Mouse (Mus musculus) E14TG2a.4 (cell line): Measurements from ENCODE around the gene Ccdc110.
A peak's percentile ranks its signal among the peaks of the same experiment; 100 is the strongest.

Experiments used
- H3K27me3 ChIP-seq: 2 replicates; pipeline ENCODE4 v1.6.1; 2014; ENCODE audit warnings: low read length, control low read depth; ENCODE audit not compliant: insufficient read depth
- H3K36me3 ChIP-seq: 2 replicates; pipeline ENCODE4 v1.6.1; 2014; ENCODE audit warnings: low read length, control low read depth; ENCODE audit not compliant: insufficient read depth
- H3K4me1 ChIP-seq: replicated peaks from 2 replicates; pipeline ENCODE4 v1.6.1; 2014; ENCODE audit warnings: low read depth, low read length, control low read depth
- H3K4me3 ChIP-seq: replicated peaks from 2 replicates; pipeline ENCODE4 v1.5.1; 2014; ENCODE audit warnings: mild to moderate bottlenecking, low read length
- H3K9me3 ChIP-seq: 2 replicates; pipeline ENCODE4 v1.6.1; 2014; ENCODE audit warnings: low read length, control low read depth
- CTCF ChIP-seq: conservative IDR thresholded peaks from 2 replicates; pipeline ENCODE4 v1.5.1; 2014; ENCODE audit warnings: low read length
- NANOG ChIP-seq: IDR thresholded peaks from 2 replicates; pipeline ENCODE4 v1.6.1; 2014; ENCODE audit warnings: borderline replicate concordance, low read length, mixed read lengths
- POU5F1 ChIP-seq: IDR thresholded peaks from 2 replicates; pipeline ENCODE4 v1.6.1; 2014; ENCODE audit warnings: low read length, borderline replicate concordance

The Ccdc110 gene

DNA sequence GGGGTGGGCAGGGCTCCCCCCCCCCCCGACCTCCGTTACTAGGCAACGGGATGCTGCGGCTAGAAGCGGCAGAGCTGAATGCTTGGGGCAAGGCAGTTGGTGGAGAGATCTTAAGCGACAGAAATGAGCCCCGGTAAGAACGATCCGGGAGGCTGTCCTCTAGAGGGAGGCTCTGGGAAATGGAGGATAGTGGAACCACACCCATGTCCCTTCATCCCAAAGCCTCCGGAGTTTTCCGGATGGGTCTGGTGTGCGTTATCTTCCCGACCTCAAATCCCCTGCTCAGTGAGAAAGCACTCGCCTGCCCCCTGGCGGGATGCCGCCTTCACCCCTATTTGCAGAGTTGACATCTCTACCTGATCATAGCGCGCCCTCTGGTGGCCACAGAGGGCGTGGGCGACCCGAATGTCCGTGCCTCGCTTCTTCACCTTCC lies at the start of gene Ccdc110:
Ccdc110 (plus strand) TSS at position 38 of the 433 bp plus-strand sequence.
- peaks cover 47% of the 10 kb centered on the region for H3K9me3 ChIP-seq
- peak; percentile 66 for TF ChIP-seq CTCF
- no peak for TF ChIP-seq POU5F1
- peaks cover 8% of the 10 kb centered on the region; the same call in 1 of the 2 replicates for H3K4me1 ChIP-seq
- H3K27me3 ChIP-seq: no peaks in the 10 kb centered on the region
- no peaks in the 10 kb centered on the region for H3K36me3 ChIP-seq
- no peak within 1 kb of the TSS; the same call in 1 of the 2 replicates for H3K4me3 ChIP-seq

GRCm38 (mm10) chr8:45885202-45885685 lies 49.2 kb upstream of the Ccdc110 start, which contains the start of gene Pdlim3:
TSS of gene Pdlim3 (plus strand) at chr8:45885461.
- H3K27me3 ChIP-seq: peaks cover 11% of the 10 kb centered on the region
- peaks cover 17% of the 10 kb centered on the region for H3K4me1 ChIP-seq
- no peaks in the 10 kb centered on the region for H3K36me3 ChIP-seq
- TF ChIP-seq CTCF: no peak
- no peak for TF ChIP-seq POU5F1
- TF ChIP-seq NANOG: no peak
- H3K9me3 ChIP-seq: no peaks in the 10 kb centered on the region
- H3K4me3 ChIP-seq: peak within 1 kb of the TSS; percentile 76

DNA sequence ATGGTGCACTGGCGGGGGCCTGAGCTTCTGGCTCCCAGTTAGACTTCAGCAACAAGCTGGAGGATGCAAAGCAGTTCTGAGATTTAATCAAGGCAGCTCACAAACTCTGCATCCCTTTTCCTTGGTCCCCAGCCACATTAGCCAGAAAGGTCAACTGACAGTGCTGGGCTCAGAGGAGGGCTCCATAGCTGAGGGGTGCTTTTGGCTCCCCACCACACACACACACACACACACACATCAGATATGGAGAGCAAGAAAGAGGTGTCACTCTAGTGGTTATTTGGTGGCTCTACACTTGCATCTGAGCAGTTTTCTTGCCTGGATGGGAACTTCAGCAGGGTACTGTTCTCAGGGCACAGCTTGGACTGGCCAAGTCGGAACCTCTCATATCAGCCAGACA lies 48.6 kb upstream of the Ccdc110 start:
- H3K27me3 ChIP-seq: peaks cover 11% of the 10 kb centered on the region
- H3K4me1 ChIP-seq: peaks cover 17% of the 10 kb centered on the region
- no peaks in the 10 kb centered on the region for H3K36me3 ChIP-seq
- H3K4me3 ChIP-seq: peak overlapping the region; percentile 76
- TF ChIP-seq POU5F1 (no peak), CTCF (peak; percentile 27), NANOG (no peak)
- H3K9me3 ChIP-seq: no peaks in the 10 kb centered on the region

GRCm38 (mm10) chr8:45889737-45890136 lies 44.7 kb upstream of the Ccdc110 start:
- Histone ChIP-seq H3K4me1 (peaks cover 12% of the 10 kb centered on the region), H3K4me3 (no peak overlapping the region), H3K36me3 (no peaks in the 10 kb centered on the region), H3K27me3 (no peaks in the 10 kb centered on the region; the same call in 1 of the 2 replicates), H3K9me3 (no peaks in the 10 kb centered on the region)
- TF ChIP-seq CTCF (no peak), POU5F1 (no peak), NANOG (no peak)

- TF ChIP-seq POU5F1 (no peak), NANOG (no peak), CTCF (no peak)
- no peaks in the 10 kb centered on the region for H3K4me1 ChIP-seq
- no peaks in the 10 kb centered on the region for H3K36me3 ChIP-seq
- H3K9me3 ChIP-seq: no peaks in the 10 kb centered on the region
- no peak overlapping the region for H3K4me3 ChIP-seq
- H3K27me3 ChIP-seq: no peaks in the 10 kb centered on the region
These were observed 37.8 kb upstream of the Ccdc110 start for GRCm38 (mm10) chr8:45896590-45896989.

DNA sequence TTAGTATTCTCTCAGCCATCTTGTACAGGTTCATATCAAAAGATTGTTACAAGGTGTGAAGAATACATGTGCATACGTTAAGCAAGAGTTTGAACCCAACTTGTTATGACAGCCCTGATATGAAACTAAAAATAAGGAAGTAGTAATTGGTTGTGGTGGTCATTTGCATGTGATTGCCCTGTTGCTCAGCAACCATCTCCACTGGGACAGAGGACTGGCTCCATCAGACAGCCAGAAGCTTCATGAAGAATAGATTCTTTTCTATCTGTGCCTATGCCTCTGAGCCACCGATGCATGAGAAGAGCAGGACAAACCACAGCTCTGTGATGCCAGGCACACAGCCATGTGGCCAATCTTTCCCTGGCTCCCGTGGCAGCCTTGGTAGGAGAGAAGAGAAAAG lies 34.6 kb upstream of the Ccdc110 start:
- no peaks in the 10 kb centered on the region for H3K27me3 ChIP-seq

DNA sequence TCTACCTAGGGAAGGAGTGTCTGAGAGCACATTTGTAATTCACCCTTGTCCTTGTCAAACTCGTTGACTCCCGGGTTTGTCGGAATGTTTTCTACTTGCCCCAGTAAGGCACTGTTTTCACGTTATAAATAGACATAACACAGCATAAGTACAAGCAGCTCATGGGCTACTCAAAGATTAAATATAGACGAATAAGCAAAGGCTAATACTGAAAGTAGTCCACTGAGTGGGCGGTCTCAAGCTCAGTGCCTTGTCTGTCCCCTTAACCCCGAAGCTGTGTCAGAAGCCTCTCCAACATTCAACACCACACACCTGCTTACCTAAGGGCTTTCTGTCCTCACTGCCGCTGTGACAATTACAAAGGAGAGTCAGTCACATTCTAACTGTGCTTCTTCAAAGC lies 32.8 kb upstream of the Ccdc110 start:
- Histone ChIP-seq H3K4me3 (no peak overlapping the region), H3K4me1 (no peaks in the 10 kb centered on the region), H3K9me3 (no peaks in the 10 kb centered on the region), H3K36me3 (no peaks in the 10 kb centered on the region), H3K27me3 (no peaks in the 10 kb centered on the region)
- TF ChIP-seq POU5F1: no peak
- TF ChIP-seq NANOG: no peak
- no peak for TF ChIP-seq CTCF

More for the DNA sequence above, 34.6 kb upstream of the Ccdc110 start:
- H3K4me3 ChIP-seq: no peak overlapping the region
- no peaks in the 10 kb centered on the region for H3K4me1 ChIP-seq
- H3K36me3 ChIP-seq: no peaks in the 10 kb centered on the region
- H3K9me3 ChIP-seq: no peaks in the 10 kb centered on the region
- no peak for TF ChIP-seq NANOG
- no peak for TF ChIP-seq CTCF
- no peak for TF ChIP-seq POU5F1

DNA sequence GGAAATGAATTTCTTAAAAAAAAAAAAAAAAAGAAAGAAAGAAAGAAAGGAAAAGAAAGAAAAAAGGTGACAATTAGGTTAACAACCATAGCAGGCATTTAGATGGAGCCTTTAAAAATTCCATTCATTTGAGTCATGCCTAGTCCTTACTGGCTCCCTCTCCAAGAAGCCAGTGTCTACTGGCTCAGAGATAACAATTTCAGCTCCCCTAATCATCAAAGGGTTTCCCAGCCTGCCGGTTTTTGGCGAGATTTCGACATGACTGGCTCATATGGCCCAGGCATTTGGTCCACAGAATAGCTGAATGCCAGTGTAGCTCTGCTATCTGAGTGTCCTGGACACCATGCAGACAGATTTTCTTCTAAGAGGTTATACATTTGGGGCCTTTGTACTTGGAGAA lies 30.8 kb upstream of the Ccdc110 start:
- Histone ChIP-seq H3K4me3 (no peak overlapping the region), H3K27me3 (no peaks in the 10 kb centered on the region), H3K36me3 (no peaks in the 10 kb centered on the region), H3K4me1 (no peaks in the 10 kb centered on the region), H3K9me3 (no peaks in the 10 kb centered on the region)
- TF ChIP-seq CTCF: no peak
- TF ChIP-seq POU5F1: no peak
- no peak for TF ChIP-seq NANOG

DNA sequence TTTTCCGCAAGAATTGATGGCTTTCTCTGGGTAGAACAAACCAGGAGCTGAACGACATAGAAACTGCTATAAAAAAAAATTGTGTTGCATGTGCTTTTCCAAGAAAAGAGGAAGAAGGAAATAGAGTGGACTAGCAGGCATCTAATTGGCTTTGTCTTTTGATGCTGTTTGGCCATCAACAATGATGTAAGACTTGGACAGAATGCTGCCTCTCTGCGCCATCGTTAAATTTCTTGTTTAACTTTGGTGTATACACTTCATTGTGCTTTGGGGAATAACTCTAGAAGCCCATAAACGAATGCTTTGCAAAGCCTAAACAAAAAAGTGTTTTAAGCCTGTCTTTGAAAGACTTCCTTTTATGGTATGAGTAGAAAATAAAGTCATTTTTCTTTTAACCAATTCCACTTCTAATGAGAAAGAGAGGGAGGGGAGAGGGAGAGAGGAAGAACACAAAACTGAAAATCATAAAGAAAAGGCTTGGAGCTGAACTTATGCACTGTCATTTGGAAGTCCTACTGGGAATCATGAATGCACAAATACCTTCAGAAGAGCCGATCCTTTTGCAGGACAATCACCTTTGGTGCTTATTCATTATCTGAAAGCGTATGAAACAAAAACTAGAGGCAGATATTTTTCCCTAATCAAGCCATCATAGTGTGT lies 28.7 kb upstream of the Ccdc110 start:
- Histone ChIP-seq H3K36me3 (no peaks in the 10 kb centered on the region), H3K4me1 (no peaks in the 10 kb centered on the region), H3K27me3 (peaks cover 6% of the 10 kb centered on the region; the same call in 1 of the 2 replicates)

More for the DNA sequence above, 28.7 kb upstream of the Ccdc110 start:
- H3K4me3 ChIP-seq: no peak overlapping the region
- no peaks in the 10 kb centered on the region for H3K9me3 ChIP-seq
- TF ChIP-seq POU5F1: no peak
- TF ChIP-seq CTCF: no peak
- TF ChIP-seq NANOG: no peak
